Mouse (Mus musculus) natural killer cell, adult 2 months (primary cell): ENCODE data around the gene Psmd5.
"Not testable (repeated sequence)": the region's sequence is repeated elsewhere in the genome, so short reads cannot be mapped to it uniquely, and the experiment has no call there.

Experiments
- DNase-seq, 2 experiments: peaks; one replicate each; pipeline ENCODE4 v3.0.0; 2022; ENCODE audit warnings: low spot score in 2 of 2

Psmd5 gene

DNA sequence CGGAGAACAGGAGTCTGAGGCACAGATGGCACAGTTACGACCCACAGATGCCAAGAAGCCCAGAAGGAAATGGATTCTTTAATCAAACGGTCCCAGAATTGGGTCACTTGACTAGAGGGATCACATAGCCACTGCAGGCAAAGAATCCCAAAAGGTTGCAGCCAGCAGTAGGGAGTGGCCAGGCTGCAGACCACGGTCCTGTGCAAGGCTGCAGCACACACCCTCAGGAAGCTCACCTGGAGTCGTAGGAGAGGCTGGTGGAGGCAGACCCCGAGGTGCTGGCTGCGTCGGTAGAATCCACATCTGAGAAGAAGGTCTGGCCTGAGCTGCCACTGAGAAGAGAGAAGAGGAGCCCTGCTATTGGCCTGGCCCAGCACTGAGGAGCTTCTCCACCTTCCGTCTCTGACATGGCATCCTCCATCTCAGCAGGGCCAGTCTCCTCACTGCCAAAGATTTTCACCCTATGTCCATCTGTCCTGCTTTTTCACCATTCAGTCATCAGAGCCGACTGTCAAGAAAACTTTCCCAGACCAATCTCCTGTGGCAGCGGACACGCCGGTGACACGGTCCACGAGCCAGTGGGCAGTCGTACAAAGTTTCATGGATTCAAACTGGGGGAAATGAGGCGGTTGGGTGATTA lies 22.2 kb upstream of the Psmd5 start:
- no peak for DNase-seq

DNA sequence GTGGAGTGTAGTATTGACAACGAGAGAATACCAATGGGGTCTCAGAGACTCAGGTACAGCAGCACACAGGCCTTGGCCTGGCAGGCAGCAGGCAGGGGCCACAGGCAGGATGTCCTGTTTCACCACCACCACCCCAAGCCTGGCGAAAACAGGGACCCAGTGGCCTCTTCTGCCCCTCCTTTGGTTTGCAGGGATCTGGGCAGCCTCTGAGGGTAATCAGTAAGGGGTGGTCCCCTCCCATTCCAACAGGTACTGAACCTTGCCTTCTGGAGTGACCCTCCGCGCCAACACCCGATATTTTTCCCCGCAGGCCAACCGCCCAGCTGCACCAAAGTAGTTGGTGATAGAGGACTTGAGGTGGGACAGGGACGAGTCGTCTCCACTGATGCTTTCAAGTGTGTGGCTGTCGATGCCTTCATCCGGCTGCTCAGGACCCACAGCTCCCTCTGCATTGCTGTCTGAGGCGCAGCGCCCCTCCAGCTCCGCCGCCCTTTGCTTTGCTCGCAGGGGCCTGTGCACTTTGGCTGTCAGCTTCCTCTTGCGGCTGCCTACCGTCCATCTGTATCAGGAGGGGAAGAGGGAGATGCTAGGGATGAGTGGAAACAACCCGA lies 20.8 kb upstream of the Psmd5 start:
- DNase-seq, result no peak

- no peak for DNase-seq
These were observed 19.2 kb upstream of the Psmd5 start for GRCm38 (mm10) chr2:34893950-34894349.

DNA sequence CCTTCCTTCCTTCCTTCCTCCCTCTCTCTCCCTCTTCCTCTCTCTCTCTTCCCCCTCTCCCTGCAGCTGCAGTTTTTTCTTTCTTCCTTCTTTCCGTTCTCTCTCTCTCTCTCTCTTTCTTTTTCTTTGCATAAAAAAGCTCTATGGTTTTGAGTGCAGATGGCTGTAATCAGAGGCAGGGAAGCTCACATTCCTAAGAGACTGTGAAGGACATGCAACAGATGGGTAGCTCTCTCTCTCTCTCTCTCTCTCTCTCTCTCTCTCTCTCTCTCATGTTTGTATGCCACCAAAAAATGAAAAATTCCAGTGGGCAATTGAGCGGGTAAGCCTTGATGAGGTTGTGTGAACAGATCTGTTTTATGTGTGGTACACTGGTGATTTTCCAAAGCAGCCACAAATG lies 9.4 kb upstream of the Psmd5 start:
- no peak for DNase-seq

GRCm38 (mm10) chr2:34883190-34883589 lies 8.4 kb upstream of the Psmd5 start:
- DNase-seq, result no peak

DNA sequence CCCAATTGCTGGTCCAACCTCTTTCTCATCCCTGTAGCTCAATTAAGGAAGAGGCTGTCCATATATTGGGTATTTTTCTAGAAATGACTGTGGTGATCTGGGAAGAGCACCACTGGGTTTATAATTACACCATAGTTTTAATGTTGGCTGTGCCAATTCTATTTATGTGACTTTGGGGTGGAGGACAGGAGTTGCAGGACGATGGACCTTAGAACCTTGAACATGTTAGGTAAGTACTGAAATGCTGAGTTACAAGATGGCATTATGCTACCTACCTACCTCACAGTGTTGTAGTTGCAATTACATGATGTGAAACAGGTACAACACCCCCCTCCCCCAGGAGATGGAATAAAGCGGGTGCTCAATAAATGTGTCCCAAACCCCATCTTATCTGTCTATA lies 8.0 kb upstream of the Psmd5 start:
- no peak for DNase-seq

GRCm38 (mm10) chr2:34880054-34880453 lies 5.3 kb upstream of the Psmd5 start:
- no peak for DNase-seq

- no peak for DNase-seq
These were observed 497 bp downstream of the Psmd5 start, which contains the start of gene Cutal for GRCm38 (mm10) chr2:34874271-34874670. TSS of gene Cutal (plus strand) at chr2:34874396.

DNA sequence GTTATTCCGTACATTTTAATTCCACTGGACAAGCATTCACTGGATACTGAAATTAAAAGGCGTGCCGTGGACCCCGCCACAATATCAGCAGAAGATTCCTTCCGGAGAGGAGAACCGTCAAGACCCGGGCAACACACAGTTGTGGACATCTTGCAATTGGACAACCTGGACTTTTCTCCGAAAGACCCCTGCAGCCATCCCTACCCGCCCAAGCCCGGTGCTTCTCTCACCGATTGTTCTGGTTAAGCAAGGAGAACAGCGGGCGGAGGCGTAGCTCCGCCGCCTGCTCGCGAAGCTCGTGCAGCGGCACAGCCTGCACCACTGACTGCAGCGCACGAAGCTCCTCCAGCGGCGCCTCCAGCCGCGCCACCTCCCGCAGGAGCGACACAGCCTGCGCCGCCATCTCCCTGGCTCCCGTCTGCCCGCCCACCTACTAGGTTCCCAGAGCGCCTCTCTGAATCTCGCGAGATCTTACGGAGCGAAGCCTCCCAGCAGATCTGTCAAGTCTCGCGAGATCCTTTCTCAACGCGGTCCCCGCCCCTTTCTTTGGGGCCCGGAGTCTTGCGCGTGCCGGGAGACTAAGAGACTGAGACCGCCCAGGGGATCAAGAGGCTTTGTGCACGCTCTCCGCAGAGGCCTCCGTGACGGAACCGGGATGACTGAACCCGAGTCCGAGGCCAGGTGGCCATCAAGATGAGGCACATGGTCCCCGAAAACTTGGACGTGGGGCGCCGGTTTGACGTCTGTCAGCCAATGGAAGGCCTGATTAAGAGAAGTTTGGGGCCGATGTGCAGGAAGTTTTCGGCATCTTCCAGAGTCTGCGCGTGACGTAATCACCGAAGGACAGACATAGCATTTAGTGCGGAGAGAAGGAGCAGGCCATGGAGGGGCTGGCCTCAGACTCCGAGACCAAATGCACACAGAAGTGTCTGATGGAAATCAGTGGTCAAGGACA lies 4.0 kb downstream of the Psmd5 start:
- peak; percentile 92 to 93 for DNase-seq

DNA sequence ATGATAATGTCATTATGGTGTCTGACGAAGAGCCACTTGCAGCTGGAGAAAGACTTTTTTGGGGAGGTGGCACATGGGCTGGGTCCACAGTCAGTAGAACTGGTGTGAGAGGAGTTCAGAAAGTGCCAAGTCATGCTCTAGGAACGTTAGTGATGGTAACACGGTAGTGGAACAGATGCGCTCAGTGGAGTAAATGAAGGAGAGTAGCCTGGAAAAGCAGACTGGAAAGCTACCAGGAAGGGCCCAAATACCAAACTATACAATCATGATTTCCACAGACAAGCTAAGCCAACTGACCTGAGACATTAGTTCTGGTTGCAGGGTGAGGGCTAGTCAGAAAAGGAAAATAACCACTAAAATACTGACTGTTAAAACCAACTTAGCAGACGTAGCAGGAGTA lies 5.1 kb downstream of the Psmd5 start:
- no peak for DNase-seq

- DNase-seq, result no peak
These were observed 17.0 kb downstream of the Psmd5 start for GRCm38 (mm10) chr2:34857728-34858127.

- no peak for DNase-seq
These were observed 19.5 kb downstream of the Psmd5 start for GRCm38 (mm10) chr2:34855265-34855664.

- DNase-seq, result no peak
These were observed 27.1 kb downstream of the Psmd5 start for GRCm38 (mm10) chr2:34847702-34848101.

GRCm38 (mm10) chr2:34843211-34843939 lies 31.4 kb downstream of the Psmd5 start:
- no peak for DNase-seq

DNA sequence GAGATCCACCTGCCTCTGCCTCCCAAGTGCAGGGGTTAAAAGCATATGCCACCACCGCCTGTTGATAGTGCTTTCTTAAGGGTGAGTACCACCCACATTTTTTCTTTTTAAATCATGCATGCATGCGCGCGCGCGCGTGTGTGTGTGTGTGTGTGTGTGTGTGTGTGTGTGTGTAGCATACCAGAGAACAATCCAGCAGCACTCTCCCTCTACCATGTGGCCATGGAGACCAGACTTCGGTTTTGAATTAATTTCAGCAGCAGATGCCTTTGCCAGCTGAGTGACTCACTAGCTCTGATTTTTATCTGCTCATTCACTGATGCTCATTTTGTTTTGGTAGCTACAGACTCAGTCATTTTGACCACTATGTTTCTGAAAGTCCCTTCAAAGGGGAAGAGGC lies 33.1 kb downstream of the Psmd5 start:
- no peak for DNase-seq

DNA sequence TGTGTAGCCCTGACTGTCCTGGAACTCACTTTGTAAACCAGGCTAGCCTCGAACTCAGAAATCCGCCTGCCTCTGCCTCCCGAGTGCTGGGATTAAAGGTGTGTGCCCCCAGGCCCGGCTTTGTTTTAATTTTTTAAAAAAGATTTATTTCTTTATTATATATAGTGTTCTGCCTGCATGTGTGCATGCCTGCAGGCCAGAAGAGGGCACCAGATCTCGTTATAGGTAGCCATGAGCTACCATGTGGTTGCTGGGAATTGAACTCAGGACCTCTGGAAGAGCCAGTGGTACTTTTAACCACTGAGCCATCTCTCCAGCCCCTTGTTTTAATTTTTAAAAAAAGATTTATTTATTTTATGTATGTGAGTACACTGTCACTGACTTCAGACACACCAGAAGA lies 34.6 kb downstream of the Psmd5 start:
- DNase-seq, result not testable (repeated sequence)

DNA sequence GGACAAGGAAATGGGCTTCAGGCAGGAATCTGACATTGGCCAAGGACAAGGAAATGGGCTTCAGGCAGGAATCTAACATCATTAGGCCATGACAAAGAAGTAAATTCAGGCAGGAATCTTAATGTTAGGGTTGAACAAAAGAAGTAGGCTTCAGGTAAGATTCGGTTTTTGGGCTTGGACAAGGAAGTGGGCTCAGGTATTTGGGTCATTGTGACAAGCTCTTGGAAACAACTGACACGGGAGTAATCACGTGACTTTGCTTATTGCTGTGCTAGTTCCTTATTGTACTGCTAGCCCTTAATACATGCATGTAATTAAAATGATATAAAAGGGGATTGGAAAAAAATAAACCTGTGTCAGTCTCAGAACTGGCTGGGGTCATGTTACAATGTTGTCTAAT lies 39.1 kb downstream of the Psmd5 start:
- DNase-seq, result no peak

DNA sequence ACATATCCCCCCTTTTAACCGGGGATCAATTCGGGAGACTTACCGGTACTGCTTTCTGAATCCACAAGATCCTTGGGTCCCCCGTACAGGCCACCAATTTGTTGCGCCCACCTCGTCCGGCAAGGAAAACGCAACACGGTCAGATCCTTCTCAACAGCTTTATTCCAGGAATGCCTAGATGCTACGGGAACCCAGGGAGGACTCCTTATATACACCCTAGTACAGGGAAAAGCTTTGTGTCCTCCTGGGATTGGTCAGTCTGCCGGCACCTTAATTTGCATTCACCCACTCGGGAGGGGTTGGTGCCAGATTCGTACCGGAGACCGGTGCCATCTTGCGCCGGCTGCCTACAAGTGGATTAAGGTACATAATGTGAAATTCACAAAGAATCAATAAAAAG lies 41.1 kb downstream of the Psmd5 start:
- no peak for DNase-seq

GRCm38 (mm10) chr2:34832766-34833457 lies 41.9 kb downstream of the Psmd5 start, which contains the start of gene Gm34653:
TSS of gene Gm34653 (plus strand) at chr2:34833007.
- DNase-seq, result not testable (repeated sequence)

DNA sequence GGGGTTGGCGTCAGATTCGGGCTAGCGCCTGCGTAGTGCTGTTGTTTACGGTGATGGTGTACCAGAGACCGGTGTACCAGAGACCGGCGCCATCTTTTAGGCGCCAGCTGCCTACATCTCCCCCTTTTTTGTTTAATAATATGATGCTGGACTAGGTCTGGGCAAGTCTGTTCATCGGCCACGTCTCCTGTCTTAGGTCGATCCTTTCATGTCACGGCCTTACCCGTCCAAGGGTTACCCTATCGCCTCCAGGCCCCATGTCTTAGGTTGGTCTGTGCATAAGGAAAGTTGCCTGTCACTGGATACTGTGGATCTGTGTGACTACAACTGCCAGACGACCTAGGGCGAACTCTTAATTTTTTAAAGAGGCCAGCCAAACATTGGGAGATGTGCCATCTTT lies 44.7 kb downstream of the Psmd5 start:
- DNase-seq, result not testable (repeated sequence)

DNA sequence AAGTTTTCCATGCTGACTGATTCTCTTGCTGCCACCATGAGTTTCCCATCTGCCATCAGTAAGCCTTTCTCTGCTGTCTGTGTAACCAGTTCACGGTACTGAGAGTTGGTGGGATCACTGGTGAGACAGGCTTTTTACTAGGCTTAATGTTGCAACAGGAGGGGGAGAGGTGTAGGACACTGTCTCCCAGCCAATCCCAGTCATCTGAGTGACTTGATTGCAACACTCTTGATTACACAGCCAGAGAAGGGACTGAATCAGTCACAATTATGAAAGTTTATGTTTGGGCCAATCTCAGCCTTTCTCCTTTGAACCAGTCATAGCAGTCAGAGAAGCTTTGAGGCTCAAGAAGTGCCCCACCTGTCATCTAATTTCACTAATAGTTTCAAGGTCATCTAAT lies 46.7 kb downstream of the Psmd5 start:
- DNase-seq, result no peak
